Mouse (Mus musculus): ENCODE data around the gene Kif11. TPM values are rescaled to one million over a fixed set of nuclear protein-coding genes. Genes with fewer than 3 reads are reported as not detected.

Kif11 gene
- polyA plus RNA-seq, 1 experiment from 2014 or later = 5.1 TPM

- no peak overlapping the region for H3K4me2 ChIP-seq (ENCODE audit: low read depth, low read length)
- ATAC-seq (ENCODE audit: low read depth) = no peak
- no peaks in the 10 kb centered on the region for H3K4me1 ChIP-seq (ENCODE audit: control insufficient read depth, insufficient read depth, low read length)
- H3K27ac ChIP-seq (ENCODE audit: low read depth, low read length) = no peak overlapping the region
- 80% methylated on average over 3 of the region's 3 CpGs for WGBS
- no peaks in the 10 kb centered on the region for H3K9me3 ChIP-seq (ENCODE audit: control insufficient read depth, low read length)
- no peaks in the 10 kb centered on the region for H3K27me3 ChIP-seq (ENCODE audit: control insufficient read depth, insufficient read depth, low read length)
- no peaks in the 10 kb centered on the region for H3K36me3 ChIP-seq (ENCODE audit: control insufficient read depth, insufficient read depth, low read length)
- H3K9ac ChIP-seq (replicated peaks; ENCODE audit: low read depth, low read length) = no peak overlapping the region
- H3K4me3 ChIP-seq (ENCODE audit: low read depth, low read length) = no peak overlapping the region
These were observed 29.9 kb upstream of the Kif11 start for GRCm38 (mm10) chr19:37346258-37346657.

GRCm38 (mm10) chr19:37348331-37348730 lies 27.9 kb upstream of the Kif11 start:
- WGBS = 84% methylated on average over 10 of the region's 10 CpGs
- Histone ChIP-seq H3K27me3 (ENCODE audit: control insufficient read depth, insufficient read depth, low read length) (no peaks in the 10 kb centered on the region), H3K9me3 (ENCODE audit: control insufficient read depth, low read length) (no peaks in the 10 kb centered on the region), H3K36me3 (ENCODE audit: control insufficient read depth, insufficient read depth, low read length) (no peaks in the 10 kb centered on the region), H3K27ac (ENCODE audit: low read depth, low read length) (no peak overlapping the region), H3K4me3 (ENCODE audit: low read depth, low read length) (no peak overlapping the region), H3K4me2 (ENCODE audit: low read depth, low read length) (no peak overlapping the region), H3K4me1 (ENCODE audit: control insufficient read depth, insufficient read depth, low read length) (no peaks in the 10 kb centered on the region), H3K9ac (replicated peaks; ENCODE audit: low read depth, low read length) (no peak overlapping the region)
- no peak for ATAC-seq (ENCODE audit: low read depth)

DNA sequence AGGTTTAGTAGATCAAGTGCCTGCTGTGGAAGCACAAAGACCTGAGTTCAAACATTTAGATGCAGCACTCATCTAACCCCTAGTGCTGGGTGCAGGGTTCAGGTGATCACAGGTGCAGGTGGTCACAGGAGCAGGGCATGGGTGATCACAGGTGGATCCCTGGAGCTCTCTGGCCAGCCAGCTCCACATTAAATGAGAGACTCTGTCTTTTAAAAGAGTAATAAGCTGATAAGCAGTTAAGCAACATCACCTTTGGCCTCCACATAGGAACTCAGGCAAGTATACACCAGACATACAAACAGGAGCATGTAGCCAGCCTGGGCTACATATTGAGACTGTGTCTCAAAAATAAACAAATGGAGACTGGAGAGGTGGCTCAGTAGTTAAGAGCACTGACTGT lies 27.3 kb upstream of the Kif11 start:
- no peaks in the 10 kb centered on the region for H3K9me3 ChIP-seq (ENCODE audit: control insufficient read depth, low read length)
- no peak overlapping the region for H3K4me3 ChIP-seq (ENCODE audit: low read depth, low read length)
- no peaks in the 10 kb centered on the region for H3K27me3 ChIP-seq (ENCODE audit: control insufficient read depth, insufficient read depth, low read length)
- no peak overlapping the region for H3K9ac ChIP-seq (replicated peaks; ENCODE audit: low read depth, low read length)
- ATAC-seq (ENCODE audit: low read depth) = no peak
- H3K4me2 ChIP-seq (ENCODE audit: low read depth, low read length) = no peak overlapping the region
- no peak overlapping the region for H3K27ac ChIP-seq (ENCODE audit: low read depth, low read length)
- no peaks in the 10 kb centered on the region for H3K4me1 ChIP-seq (ENCODE audit: control insufficient read depth, insufficient read depth, low read length)
- H3K36me3 ChIP-seq (ENCODE audit: control insufficient read depth, insufficient read depth, low read length) = no peaks in the 10 kb centered on the region

DNA sequence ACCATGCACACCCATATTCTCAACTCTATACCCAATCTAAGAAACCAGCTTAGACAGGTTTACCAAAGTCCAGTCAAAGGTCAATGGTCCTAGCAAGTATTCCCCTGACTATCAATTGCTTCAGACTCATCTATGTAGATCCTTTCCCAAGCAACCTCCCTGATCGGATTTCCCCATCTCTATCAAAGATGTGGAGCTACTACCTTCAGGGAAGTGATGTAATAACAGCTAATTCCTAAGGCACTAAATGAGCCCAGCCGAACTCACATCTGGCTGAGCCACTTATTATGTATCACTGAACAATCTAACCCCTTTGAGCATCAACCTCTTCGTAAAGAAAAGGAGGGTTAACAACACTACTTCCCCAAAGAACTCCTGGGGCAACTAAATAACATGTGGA lies 23.4 kb upstream of the Kif11 start:
- ATAC-seq (ENCODE audit: low read depth) = no peak
- H3K4me3 ChIP-seq (ENCODE audit: low read depth, low read length) = no peak overlapping the region
- no peaks in the 10 kb centered on the region for H3K9me3 ChIP-seq (ENCODE audit: control insufficient read depth, low read length)
- no peaks in the 10 kb centered on the region for H3K27me3 ChIP-seq (ENCODE audit: control insufficient read depth, insufficient read depth, low read length)
- no peak overlapping the region for H3K27ac ChIP-seq (ENCODE audit: low read depth, low read length)
- no peak overlapping the region for H3K4me2 ChIP-seq (ENCODE audit: low read depth, low read length)
- H3K9ac ChIP-seq (replicated peaks; ENCODE audit: low read depth, low read length) = no peak overlapping the region
- no peaks in the 10 kb centered on the region for H3K4me1 ChIP-seq (ENCODE audit: control insufficient read depth, insufficient read depth, low read length)
- WGBS = 97% methylated on average over 3 of the region's 3 CpGs
- no peaks in the 10 kb centered on the region for H3K36me3 ChIP-seq (ENCODE audit: control insufficient read depth, insufficient read depth, low read length)

DNA sequence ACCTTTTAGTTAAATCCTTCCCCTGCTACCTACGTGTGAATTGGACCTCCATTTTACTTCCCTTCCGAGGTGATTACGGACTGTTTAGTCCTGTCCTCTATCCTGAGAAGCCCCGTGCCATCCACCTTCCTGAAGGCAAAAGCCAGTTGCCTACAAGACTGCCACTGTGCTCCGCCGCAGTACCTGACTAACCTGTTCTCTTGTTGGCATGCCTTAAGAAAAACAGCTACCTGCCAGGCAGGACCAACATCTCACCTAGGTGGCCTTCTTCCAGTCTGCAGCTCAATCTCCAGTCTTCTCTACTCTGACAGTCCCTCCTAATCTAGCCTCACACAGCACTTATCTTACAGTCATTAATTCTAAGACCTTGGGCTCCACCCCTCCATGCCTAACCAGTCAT lies 22.9 kb upstream of the Kif11 start:
- no peaks in the 10 kb centered on the region for H3K36me3 ChIP-seq (ENCODE audit: control insufficient read depth, insufficient read depth, low read length)
- H3K27me3 ChIP-seq (ENCODE audit: control insufficient read depth, insufficient read depth, low read length) = no peaks in the 10 kb centered on the region
- WGBS = 94% methylated on average over 6 of the region's 6 CpGs
- H3K9me3 ChIP-seq (ENCODE audit: control insufficient read depth, low read length) = no peaks in the 10 kb centered on the region
- no peak overlapping the region for H3K9ac ChIP-seq (replicated peaks; ENCODE audit: low read depth, low read length)
- H3K27ac ChIP-seq (ENCODE audit: low read depth, low read length) = no peak overlapping the region
- no peak overlapping the region for H3K4me2 ChIP-seq (ENCODE audit: low read depth, low read length)
- no peak for ATAC-seq (ENCODE audit: low read depth)
- H3K4me3 ChIP-seq (ENCODE audit: low read depth, low read length) = no peak overlapping the region
- H3K4me1 ChIP-seq (ENCODE audit: control insufficient read depth, insufficient read depth, low read length) = no peaks in the 10 kb centered on the region

- Histone ChIP-seq H3K27me3 (ENCODE audit: control insufficient read depth, insufficient read depth, low read length) (no peaks in the 10 kb centered on the region), H3K4me3 (ENCODE audit: low read depth, low read length) (no peak overlapping the region), H3K4me2 (ENCODE audit: low read depth, low read length) (no peak overlapping the region), H3K9ac (replicated peaks; ENCODE audit: low read depth, low read length) (no peak overlapping the region), H3K4me1 (ENCODE audit: control insufficient read depth, insufficient read depth, low read length) (no peaks in the 10 kb centered on the region), H3K36me3 (ENCODE audit: control insufficient read depth, insufficient read depth, low read length) (no peaks in the 10 kb centered on the region), H3K27ac (ENCODE audit: low read depth, low read length) (no peak overlapping the region), H3K9me3 (ENCODE audit: control insufficient read depth, low read length) (no peaks in the 10 kb centered on the region)
- WGBS = 78% methylated on average over 5 of the region's 5 CpGs
- ATAC-seq (ENCODE audit: low read depth) = no peak
These were observed 16.2 kb upstream of the Kif11 start for GRCm38 (mm10) chr19:37360044-37360443.

GRCm38 (mm10) chr19:37362545-37362944 lies 13.7 kb upstream of the Kif11 start:
- H3K9ac ChIP-seq (replicated peaks; ENCODE audit: low read depth, low read length) = no peak overlapping the region
- 29% methylated on average over 5 of the region's 5 CpGs for WGBS
- H3K27me3 ChIP-seq (ENCODE audit: control insufficient read depth, insufficient read depth, low read length) = no peaks in the 10 kb centered on the region
- ATAC-seq (ENCODE audit: low read depth) = peak; percentile 46; the same call in 1 of the 2 replicates
- no peak overlapping the region for H3K4me2 ChIP-seq (ENCODE audit: low read depth, low read length)
- H3K4me1 ChIP-seq (ENCODE audit: control insufficient read depth, insufficient read depth, low read length) = no peaks in the 10 kb centered on the region
- no peaks in the 10 kb centered on the region for H3K9me3 ChIP-seq (ENCODE audit: control insufficient read depth, low read length)
- no peak overlapping the region for H3K4me3 ChIP-seq (ENCODE audit: low read depth, low read length)
- H3K27ac ChIP-seq (ENCODE audit: low read depth, low read length) = no peak overlapping the region
- H3K36me3 ChIP-seq (ENCODE audit: control insufficient read depth, insufficient read depth, low read length) = no peaks in the 10 kb centered on the region

- H3K9ac ChIP-seq (replicated peaks; ENCODE audit: low read depth, low read length) = no peak overlapping the region
- no peaks in the 10 kb centered on the region for H3K27me3 ChIP-seq (ENCODE audit: control insufficient read depth, insufficient read depth, low read length)
- H3K9me3 ChIP-seq (ENCODE audit: control insufficient read depth, low read length) = no peaks in the 10 kb centered on the region
- 79% methylated on average over 11 of the region's 11 CpGs for WGBS
- H3K27ac ChIP-seq (ENCODE audit: low read depth, low read length) = no peak overlapping the region
- H3K4me2 ChIP-seq (ENCODE audit: low read depth, low read length) = no peak overlapping the region
- no peak overlapping the region for H3K4me3 ChIP-seq (ENCODE audit: low read depth, low read length)
- H3K4me1 ChIP-seq (ENCODE audit: control insufficient read depth, insufficient read depth, low read length) = no peaks in the 10 kb centered on the region
- no peaks in the 10 kb centered on the region for H3K36me3 ChIP-seq (ENCODE audit: control insufficient read depth, insufficient read depth, low read length)
- no peak for ATAC-seq (ENCODE audit: low read depth)
These were observed 12.9 kb upstream of the Kif11 start for GRCm38 (mm10) chr19:37363128-37363939.

GRCm38 (mm10) chr19:37368990-37369389 lies 7.2 kb upstream of the Kif11 start:
- no peak overlapping the region for H3K4me2 ChIP-seq (ENCODE audit: low read depth, low read length)
- 60% methylated on average over 1 of the region's 1 CpGs for WGBS

More at GRCm38 (mm10) chr19:37368990-37369389, 7.2 kb upstream of the Kif11 start:
- no peaks in the 10 kb centered on the region for H3K9me3 ChIP-seq (ENCODE audit: control insufficient read depth, low read length)
- ATAC-seq (ENCODE audit: low read depth) = no peak
- no peaks in the 10 kb centered on the region for H3K27me3 ChIP-seq (ENCODE audit: control insufficient read depth, insufficient read depth, low read length)
- H3K4me3 ChIP-seq (ENCODE audit: low read depth, low read length) = no peak overlapping the region
- no peak overlapping the region for H3K9ac ChIP-seq (replicated peaks; ENCODE audit: low read depth, low read length)
- H3K4me1 ChIP-seq (ENCODE audit: control insufficient read depth, insufficient read depth, low read length) = no peaks in the 10 kb centered on the region
- H3K27ac ChIP-seq (ENCODE audit: low read depth, low read length) = no peak overlapping the region
- H3K36me3 ChIP-seq (ENCODE audit: control insufficient read depth, insufficient read depth, low read length) = no peaks in the 10 kb centered on the region
